Mouse (Mus musculus) large intestine, adult 2 months (tissue): ENCODE results near the gene Dlk2. TPM values are rescaled to one million over a fixed set of nuclear protein-coding genes. Genes with fewer than 3 reads are reported as not detected.

Source experiments
- DNase-seq: peaks from one replicate; pipeline ENCODE4 v3.0.0-alpha.2; 2012; ENCODE audit warnings: low read depth, low spot score
- WGBS: fragments of 180-500 bp; shearing (Covaris S2); methylation state at CpG from one replicate; pipeline ENCODE4 v1.1.7; 2018; 5-methylcytosine and 5-hydroxymethylcytosine counted together
- polyA plus RNA-seq: library from polyadenylated mRNA; depleted of rRNA; stranded (reverse); fragments of >200 nt; gene quantifications from 2 replicates; pipeline ENCODE4 v1.2.3, GENCODE M21; 2012; rRNA removed

Gene Dlk2
- polyA plus RNA-seq, 1 experiment = 0.07 TPM

DNA sequence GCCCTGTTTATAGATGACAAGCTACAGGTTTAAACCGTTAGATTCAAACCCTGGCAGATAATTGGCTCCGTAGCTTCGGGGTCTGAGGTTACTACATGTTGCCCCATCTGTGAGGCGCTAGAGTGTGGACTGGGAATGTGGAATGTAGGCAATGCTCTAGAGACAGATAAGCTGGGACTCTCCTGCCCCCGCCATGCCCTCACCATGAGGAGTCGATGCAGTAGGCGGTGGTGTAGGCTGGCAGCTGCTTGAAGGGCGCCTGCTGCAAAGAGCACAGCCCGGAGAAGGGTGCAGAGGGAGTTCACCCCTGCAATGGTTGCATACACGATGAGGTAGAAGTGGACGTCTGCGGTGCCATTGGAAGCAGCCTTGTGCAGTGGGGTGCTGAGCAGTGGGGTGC is 12.6 kb downstream of the Dlk2 start:
- WGBS = 83% methylated on average over 12 of the region's 12 CpGs
- no peak for DNase-seq

- 89% methylated on average over 10 of the region's 10 CpGs for WGBS
- no peak for DNase-seq
Measured at GRCm38 (mm10) chr17:46310515-46310914, 13.3 kb downstream of the Dlk2 start.

DNA sequence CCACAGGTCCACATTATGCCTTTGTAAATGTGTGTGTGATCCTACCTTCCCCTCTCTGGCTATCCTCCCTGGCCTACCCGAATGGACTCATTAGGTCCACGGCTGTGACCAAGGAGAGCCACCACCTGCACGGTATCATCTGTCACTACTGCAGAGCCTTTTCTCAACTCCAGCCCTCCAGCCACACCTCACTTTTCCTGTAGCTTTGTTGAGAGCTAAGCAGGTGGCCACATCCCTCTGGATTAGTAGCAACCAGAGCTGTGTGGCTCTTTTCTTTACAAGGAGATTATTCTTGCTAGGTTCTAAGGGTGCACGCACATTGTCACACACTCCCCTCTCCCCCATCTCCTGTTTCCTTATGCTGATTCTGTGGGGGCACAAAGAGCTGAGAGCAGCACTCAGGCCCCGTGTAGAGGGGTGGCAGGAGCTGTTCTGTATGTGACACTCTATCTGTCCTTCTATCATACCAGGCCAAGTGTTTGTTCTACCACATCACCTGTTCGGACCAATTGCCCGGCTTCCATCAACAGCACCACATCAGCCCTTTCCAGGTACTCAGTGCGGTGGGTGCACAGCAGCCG is 16.0 kb downstream of the Dlk2 start:
- DNase-seq = no peak
- WGBS = 89% methylated on average over 9 of the region's 9 CpGs

GRCm38 (mm10) chr17:46315813-46316212 is 18.6 kb downstream of the Dlk2 start:
- 82% methylated on average over 10 of the region's 10 CpGs for WGBS
- no peak for DNase-seq

GRCm38 (mm10) chr17:46320492-46320891 is 23.3 kb downstream of the Dlk2 start:
- 68% methylated on average over 6 of the region's 6 CpGs for WGBS
- DNase-seq = no peak

DNA sequence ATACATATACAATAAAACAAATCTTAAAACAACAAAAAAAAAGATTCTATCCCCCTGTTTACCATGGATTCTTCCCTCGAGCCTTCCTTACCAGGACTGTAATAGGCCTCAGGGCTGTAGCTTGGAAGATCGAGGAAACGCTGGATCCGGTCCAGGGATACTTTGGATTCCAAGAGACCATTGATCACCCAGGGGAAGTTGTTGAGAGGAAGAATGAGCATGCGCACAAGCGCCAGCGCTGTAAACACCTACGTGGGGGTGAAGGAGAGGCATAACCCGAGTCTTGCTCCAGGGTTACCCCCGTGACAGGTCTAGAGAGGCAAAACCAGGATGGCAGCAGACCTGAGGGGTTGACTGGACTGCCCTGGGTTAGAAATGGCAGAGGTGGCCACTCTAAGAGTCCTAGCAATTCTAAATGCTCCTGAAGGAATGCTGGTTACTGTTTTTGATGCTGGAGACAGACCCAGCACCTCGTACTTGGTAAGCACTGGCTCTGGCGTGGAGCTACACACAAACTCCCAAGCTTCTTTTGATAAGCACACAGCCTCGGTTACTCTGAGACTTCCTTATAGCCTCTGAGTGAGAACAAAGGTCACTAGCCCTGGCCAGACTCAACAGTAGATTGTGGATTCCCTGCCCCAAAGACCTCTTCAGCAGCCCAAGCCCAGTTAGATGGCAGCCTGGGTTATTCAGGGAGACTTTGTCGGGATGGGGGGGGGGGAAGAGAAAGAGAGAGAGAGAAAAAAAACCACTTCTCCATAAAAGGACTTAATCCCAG is 25.0 kb downstream of the Dlk2 start:
- WGBS = 32% methylated on average over 14 of the region's 14 CpGs
- no peak for DNase-seq

GRCm38 (mm10) chr17:46327413-46327905 is 30.2 kb downstream of the Dlk2 start:
- 3% methylated on average over 27 of the region's 27 CpGs for WGBS
- no peak for DNase-seq

- peak; percentile 97 for DNase-seq
- WGBS = under 1% methylated on average over 40 of the region's 40 CpGs
Measured at GRCm38 (mm10) chr17:46327906-46328534, 30.8 kb downstream of the Dlk2 start, which contains the start of gene Abcc10. Abcc10 (minus strand) TSS chr17:46328352.

GRCm38 (mm10) chr17:46328723-46329122 is 31.5 kb downstream of the Dlk2 start:
- WGBS = 68% methylated on average over 6 of the region's 6 CpGs

DNA sequence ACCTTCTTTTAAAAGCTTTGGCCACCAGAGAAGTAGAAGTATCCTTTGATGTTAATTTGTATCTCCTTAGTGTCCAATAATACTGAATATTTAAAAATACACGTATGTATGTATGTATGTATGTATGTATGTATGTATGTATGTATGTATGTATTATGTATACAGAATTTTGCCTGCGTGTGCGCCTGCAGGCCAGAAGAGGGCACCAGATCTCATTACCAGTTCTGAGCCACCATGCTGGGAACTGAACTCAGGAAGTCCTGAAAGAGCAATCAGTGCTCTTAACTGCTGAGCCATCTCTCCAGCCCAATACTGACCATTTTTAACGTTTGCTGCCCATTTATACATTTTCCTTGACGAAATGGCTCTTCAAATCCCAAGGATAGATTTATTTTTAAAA is 39.3 kb downstream of the Dlk2 start:
- WGBS = 38% methylated on average over 5 of the region's 5 CpGs
- DNase-seq = no peak

More at GRCm38 (mm10) chr17:46328723-46329122, 31.5 kb downstream of the Dlk2 start:
- no peak for DNase-seq

- no peak for DNase-seq
- 76% methylated on average over 7 of the region's 7 CpGs for WGBS
Measured at GRCm38 (mm10) chr17:46341208-46341607, 44.0 kb downstream of the Dlk2 start.

GRCm38 (mm10) chr17:46351026-46351700 is 53.9 kb downstream of the Dlk2 start:
- no peak for DNase-seq
- WGBS = 84% methylated on average over 8 of the region's 8 CpGs

Other genes with a start within 250 kb of the Dlk2 start
- 46.9 and 47.4 TPM in 2 replicates for gene Mrps18a, start 186.4 kb upstream of the Dlk2 start, polyA plus RNA-seq
- gene Rsph9, start 153.2 kb upstream of the Dlk2 start, polyA plus RNA-seq = 2.6 and 2.8 TPM in 2 replicates
- 33.7 and 37.4 TPM in 2 replicates for gene Mad2l1bp, start 143.9 kb upstream of the Dlk2 start, polyA plus RNA-seq
- gene Gtpbp2, start 136.4 kb upstream of the Dlk2 start, polyA plus RNA-seq = 145 and 213 TPM in 2 replicates
- 4.2 and 4.4 TPM in 2 replicates for gene Polh, start 94.8 kb upstream of the Dlk2 start, polyA plus RNA-seq
- gene Xpo5, start 94.6 kb upstream of the Dlk2 start, polyA plus RNA-seq = 17.1 and 18.2 TPM in 2 replicates
- gene Polr1c, start 49.4 kb upstream of the Dlk2 start, polyA plus RNA-seq = 44.9 and 47.8 TPM in 2 replicates
- gene Yipf3, start 49.3 kb upstream of the Dlk2 start, polyA plus RNA-seq = 170 and 187 TPM in 2 replicates
- 0.74 and 0.92 TPM in 2 replicates for gene Lrrc73, start 43.9 kb upstream of the Dlk2 start, polyA plus RNA-seq
- 27.3 and 47.7 TPM in 2 replicates for gene Tjap1, start 14.4 kb upstream of the Dlk2 start, polyA plus RNA-seq
- gene Abcc10, start 30.9 kb downstream of the Dlk2 start, polyA plus RNA-seq = 13.5 and 25.8 TPM in 2 replicates
- 1.9 and 4.5 TPM in 2 replicates for gene Zfp318, start 86.3 kb downstream of the Dlk2 start, polyA plus RNA-seq
- 0.60 and 0.83 TPM in 2 replicates for gene Crip3, start 131.5 kb downstream of the Dlk2 start, polyA plus RNA-seq
- not detected in 2 replicates for gene Slc22a7, start 141.0 kb downstream of the Dlk2 start, polyA plus RNA-seq
- gene Ttbk1, start 190.3 kb downstream of the Dlk2 start, polyA plus RNA-seq = 0.11 and 0.15 TPM in 2 replicates
- gene Dnph1, start 199.3 kb downstream of the Dlk2 start, polyA plus RNA-seq = 7.1 and 8.1 TPM in 2 replicates
- 4.1 and 6.1 TPM in 2 replicates for gene Cul9, start 249.0 kb downstream of the Dlk2 start, polyA plus RNA-seq